Mouse (Mus musculus): ENCODE measurements at regions not wholly inside any gene's neighbourhood (a gene's known extent, or its start where the extent isn't known, plus 50 kb on each side); places are given as distances from the start of the nearest gene placed in this dataset.

DNA sequence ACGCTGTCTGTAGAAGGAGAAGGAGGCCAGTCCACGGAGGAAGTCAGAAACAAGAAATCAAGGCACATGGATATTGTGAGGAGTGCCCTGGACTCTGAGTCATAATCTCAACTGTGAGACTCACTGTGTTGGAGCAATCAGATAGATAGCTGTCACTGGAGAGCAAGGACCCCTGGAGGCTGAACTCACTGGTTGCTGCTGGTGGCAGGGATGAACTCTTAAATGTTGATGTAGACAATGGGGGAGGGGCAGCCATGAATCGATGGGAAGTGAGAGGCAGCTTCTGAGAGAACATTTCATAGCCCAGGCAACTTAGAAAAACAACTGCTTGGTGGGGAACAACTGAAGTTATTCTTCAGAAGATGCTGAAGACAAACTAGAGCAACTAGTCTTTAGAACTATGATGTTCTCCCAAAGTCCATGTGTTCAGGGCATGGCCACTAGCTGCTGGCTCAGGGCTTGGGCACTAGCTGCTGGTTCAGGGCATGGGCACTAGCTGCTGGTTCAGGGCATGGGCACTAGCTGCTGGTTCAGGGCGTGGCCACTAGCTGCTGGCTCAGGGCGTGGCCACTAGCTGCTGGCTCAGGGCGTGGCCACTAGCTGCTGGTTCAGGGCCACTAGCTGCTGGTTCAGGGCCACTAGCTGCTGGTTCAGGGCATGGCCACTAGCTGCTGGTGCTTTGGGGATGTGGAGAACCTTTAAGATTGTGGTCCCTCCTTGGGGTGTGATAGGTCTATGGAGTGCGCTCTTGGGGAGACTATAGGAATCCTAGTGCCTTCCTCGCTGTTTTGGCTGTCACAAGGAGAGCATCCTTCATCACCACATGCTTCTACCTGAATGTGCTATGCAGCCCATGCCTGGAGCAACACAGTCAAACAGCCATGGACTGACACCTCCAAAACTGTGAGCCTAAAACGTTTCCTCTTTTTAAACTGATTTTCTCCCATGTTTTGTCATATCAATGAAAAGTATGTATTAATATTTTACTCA is 905.7 kb upstream of the Car8 start:
- WGBS = 88% methylated on average over 9 of the region's 9 CpGs
- H3K4me1 ChIP-seq = peaks cover 12% of the 10 kb centered on the region
- H3K27me3 ChIP-seq (replicated peaks; ENCODE audit: low read depth, poor library complexity, severe bottlenecking) = no peaks in the 10 kb centered on the region
- H3K36me3 ChIP-seq (replicated peaks) = no peaks in the 10 kb centered on the region
- H3K4me3 ChIP-seq = no peak overlapping the region
- peaks cover 2% of the 10 kb centered on the region; the same call in 1 of the 2 replicates for H3K9me3 ChIP-seq
- DNase-seq (ENCODE audit: low spot score) = no peak
- H3K27ac ChIP-seq (replicated peaks) = no peak overlapping the region

DNA sequence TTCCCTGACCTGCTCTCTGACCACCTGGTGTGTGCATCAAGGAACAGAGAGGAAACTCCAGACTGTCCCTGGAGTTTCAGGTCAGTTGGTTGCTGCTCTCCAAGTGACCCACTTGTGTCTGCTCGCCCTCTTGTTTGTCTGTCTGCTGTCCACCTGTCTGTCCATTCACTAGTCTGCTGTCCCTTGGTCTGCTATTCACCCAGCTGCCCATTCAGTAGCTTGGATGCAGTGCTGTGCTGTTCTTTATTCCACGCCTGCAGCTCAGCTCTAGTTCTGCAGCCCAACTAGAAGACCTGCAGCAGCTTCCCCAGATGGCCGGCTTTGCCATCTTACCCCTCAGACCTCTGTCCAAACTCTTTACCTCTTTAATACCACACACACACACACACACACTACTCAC is 904.2 kb upstream of the Car8 start:
- WGBS = 83% methylated on average over 3 of the region's 3 CpGs
- no peak for DNase-seq (ENCODE audit: low spot score)
- Histone ChIP-seq H3K4me3 (no peak overlapping the region), H3K4me1 (peaks cover 9% of the 10 kb centered on the region), H3K27ac (replicated peaks) (no peak overlapping the region), H3K9me3 (0 out of 2 replicates have a peak, but pooled peaks cover 2% of the 10 kb centered on the region), H3K36me3 (replicated peaks) (no peaks in the 10 kb centered on the region), H3K27me3 (replicated peaks; ENCODE audit: low read depth, poor library complexity, severe bottlenecking) (no peaks in the 10 kb centered on the region)

DNA sequence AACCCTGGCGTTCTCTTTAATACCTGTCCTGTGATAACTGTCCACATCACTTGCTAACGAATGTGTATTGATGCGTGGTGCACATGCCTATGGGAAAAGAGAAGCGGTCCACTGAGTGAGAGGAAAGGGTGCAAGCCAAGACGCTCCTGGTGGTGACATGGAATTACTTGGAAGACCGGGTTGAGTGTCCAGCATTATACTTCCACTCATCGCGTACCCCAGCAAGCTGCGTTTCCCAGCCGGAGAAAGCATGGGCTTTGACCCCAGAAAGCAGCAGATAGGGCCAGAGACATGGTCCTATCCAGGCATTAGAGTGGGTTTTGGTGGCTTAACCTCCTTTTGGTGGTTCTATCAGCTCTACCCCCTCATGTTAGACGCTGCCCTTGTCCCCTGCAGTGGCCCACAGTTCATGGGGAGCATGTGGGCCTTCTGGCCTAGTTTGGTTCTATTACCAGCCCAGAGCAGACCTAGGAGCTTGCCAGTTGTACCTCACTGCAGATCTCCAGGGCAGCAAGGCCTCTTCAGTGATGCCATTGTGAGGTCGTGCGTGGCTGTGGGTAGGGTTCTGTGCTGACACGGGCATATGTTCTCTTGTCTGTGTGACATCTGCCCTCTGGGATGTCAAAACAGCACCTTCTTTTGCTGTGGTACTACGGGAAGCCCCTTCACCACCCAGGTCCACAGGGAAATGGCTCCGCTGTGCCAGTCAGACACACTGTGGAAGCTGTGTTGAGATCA is 903.3 kb upstream of the Car8 start:
- H3K4me1 ChIP-seq = no peaks in the 10 kb centered on the region
- H3K9me3 ChIP-seq = 0 out of 2 replicates have a peak, but pooled peaks cover 2% of the 10 kb centered on the region
- H3K4me3 ChIP-seq = no peak overlapping the region
- H3K36me3 ChIP-seq (replicated peaks) = no peaks in the 10 kb centered on the region
- 91% methylated on average over 16 of the region's 16 CpGs for WGBS
- H3K27me3 ChIP-seq (replicated peaks; ENCODE audit: low read depth, poor library complexity, severe bottlenecking) = no peaks in the 10 kb centered on the region
- no peak for DNase-seq (ENCODE audit: low spot score)
- no peak overlapping the region for H3K27ac ChIP-seq (replicated peaks)

DNA sequence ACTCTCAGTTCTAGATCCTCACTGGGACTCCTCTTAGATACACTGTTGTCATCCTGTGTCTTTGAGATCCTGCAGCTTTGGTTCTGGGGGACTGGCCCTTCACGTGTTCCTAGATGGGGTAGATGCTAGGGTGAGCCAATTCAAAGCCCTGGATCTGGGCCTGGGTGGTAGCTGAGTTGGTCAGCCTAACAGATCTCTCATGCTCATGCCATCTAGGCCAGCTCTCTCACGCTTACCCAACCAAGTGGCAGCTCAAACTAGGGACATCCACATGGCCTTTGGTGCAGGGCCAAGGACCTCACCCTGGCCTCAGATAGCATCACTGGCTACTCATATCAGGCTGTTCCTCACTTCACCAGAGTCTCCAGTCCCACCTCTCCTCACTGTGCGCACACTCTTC is 901.9 kb upstream of the Car8 start:
- no peak overlapping the region for H3K4me3 ChIP-seq
- no peaks in the 10 kb centered on the region; the same call in 1 of the 2 replicates for H3K27me3 ChIP-seq (replicated peaks; ENCODE audit: low read depth, poor library complexity, severe bottlenecking)
- H3K4me1 ChIP-seq = peaks cover 9% of the 10 kb centered on the region
- no peak for DNase-seq (ENCODE audit: low spot score)
- H3K9me3 ChIP-seq = 0 out of 2 replicates have a peak, but pooled peaks cover 2% of the 10 kb centered on the region
- WGBS = 84% methylated on average over 3 of the region's 3 CpGs
- no peaks in the 10 kb centered on the region for H3K36me3 ChIP-seq (replicated peaks)
- no peak overlapping the region for H3K27ac ChIP-seq (replicated peaks)

DNA sequence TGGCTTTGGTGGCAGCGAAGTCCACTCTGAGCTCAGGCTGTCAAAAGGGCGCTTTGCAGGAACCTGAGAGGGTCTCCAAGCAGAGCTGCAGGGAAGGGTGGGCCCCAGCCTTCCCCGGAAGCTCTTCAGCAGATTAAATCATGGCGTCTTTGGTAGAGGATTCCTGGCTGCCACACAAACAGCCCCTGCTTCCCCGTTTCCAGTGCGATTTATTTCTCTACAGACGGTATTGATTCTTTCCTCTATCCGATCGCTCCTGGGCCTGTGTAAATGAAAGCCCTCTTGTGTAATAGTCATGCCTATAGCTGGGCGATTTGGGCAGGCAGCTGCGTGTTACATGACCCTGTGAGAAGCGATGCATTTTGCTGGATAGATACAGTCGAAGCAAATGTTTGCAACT is 897.8 kb upstream of the Car8 start:
- DNase-seq (ENCODE audit: low spot score) = no peak
- H3K4me1 ChIP-seq = peaks cover 16% of the 10 kb centered on the region
- 64% methylated on average over 13 of the region's 13 CpGs for WGBS
- H3K4me3 ChIP-seq = peak overlapping the region; percentile 45; the same call in 1 of the 2 replicates
- H3K9me3 ChIP-seq = no peaks in the 10 kb centered on the region
- no peaks in the 10 kb centered on the region for H3K36me3 ChIP-seq (replicated peaks)
- H3K27me3 ChIP-seq (replicated peaks; ENCODE audit: low read depth, poor library complexity, severe bottlenecking) = no peaks in the 10 kb centered on the region; the same call in 1 of the 2 replicates
- H3K27ac ChIP-seq (replicated peaks) = 0 out of 2 replicates have a peak overlapping the region, but pooled peaks have one; percentile 35

DNA sequence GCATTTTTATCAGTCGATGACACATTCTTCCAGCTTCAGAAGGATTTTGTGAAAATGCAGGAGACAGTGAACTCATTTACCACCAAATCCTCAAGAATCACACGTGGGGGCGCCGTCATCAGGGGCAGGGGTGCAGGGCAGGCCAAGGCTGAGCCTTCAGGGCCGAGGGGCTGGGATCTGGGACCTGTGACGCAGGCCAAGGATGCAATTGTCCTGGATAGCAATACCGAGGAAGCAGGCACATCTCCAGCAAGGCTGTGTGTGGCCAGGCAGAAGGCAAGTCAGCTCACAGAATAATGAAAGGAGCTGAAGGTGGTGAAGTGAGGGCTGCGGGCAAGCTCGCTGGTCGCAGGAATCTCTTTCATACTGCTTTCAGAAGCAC is 897.3 kb upstream of the Car8 start:
- H3K4me3 ChIP-seq = peak overlapping the region; percentile 45
- 11% methylated on average over 10 of the region's 10 CpGs for WGBS

DNA sequence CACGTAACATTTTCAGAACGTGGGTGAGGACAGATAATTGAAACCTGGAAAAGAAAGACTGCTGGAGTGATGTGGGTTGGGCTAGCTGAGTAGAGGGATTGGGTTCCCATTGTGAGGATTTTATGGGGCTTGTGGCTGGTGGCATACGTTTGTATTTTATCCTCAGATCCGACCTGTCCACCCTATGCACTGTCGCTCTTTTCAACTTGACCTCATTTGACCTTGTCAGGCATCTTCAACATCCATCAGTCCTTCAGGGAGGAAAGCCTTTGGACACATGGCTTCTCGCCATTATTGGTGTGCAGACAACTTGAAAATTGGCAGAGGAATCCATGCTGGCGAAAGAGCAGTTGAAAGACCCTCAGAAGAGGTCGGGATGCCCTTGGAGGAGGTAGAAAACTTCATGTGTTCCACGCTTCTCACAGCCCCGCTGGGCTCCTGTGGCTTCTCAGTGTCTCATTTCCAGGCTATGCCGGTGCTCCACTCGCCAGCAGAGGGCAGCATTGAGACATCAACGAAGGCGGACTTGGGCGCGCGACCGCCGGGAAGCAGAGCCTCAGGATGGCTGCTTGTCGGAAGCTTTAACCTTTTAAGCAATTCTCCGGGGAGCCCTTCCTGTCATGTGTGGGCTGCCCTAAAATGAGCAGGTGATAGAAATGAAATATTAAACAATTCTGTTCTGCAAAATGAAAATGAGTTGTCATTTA is 896.8 kb upstream of the Car8 start:
- 12% methylated on average over 21 of the region's 21 CpGs for WGBS
- peaks cover 16% of the 10 kb centered on the region for H3K4me1 ChIP-seq
- H3K4me3 ChIP-seq = peak overlapping the region; percentile 45
- no peaks in the 10 kb centered on the region for H3K36me3 ChIP-seq (replicated peaks)
- DNase-seq (ENCODE audit: low spot score) = peak; percentile 92
- no peak overlapping the region for H3K27ac ChIP-seq (replicated peaks)
- no peaks in the 10 kb centered on the region; the same call in 1 of the 2 replicates for H3K27me3 ChIP-seq (replicated peaks; ENCODE audit: low read depth, poor library complexity, severe bottlenecking)
- H3K9me3 ChIP-seq = no peaks in the 10 kb centered on the region

More for the DNA sequence above, 897.3 kb upstream of the Car8 start:
- peak; percentile 50 for DNase-seq (ENCODE audit: low spot score)
- peak overlapping the region; percentile 65 for H3K27ac ChIP-seq (replicated peaks)
- H3K36me3 ChIP-seq (replicated peaks) = no peaks in the 10 kb centered on the region
- peaks cover 16% of the 10 kb centered on the region for H3K4me1 ChIP-seq
- H3K9me3 ChIP-seq = no peaks in the 10 kb centered on the region
- no peaks in the 10 kb centered on the region; the same call in 1 of the 2 replicates for H3K27me3 ChIP-seq (replicated peaks; ENCODE audit: low read depth, poor library complexity, severe bottlenecking)

DNA sequence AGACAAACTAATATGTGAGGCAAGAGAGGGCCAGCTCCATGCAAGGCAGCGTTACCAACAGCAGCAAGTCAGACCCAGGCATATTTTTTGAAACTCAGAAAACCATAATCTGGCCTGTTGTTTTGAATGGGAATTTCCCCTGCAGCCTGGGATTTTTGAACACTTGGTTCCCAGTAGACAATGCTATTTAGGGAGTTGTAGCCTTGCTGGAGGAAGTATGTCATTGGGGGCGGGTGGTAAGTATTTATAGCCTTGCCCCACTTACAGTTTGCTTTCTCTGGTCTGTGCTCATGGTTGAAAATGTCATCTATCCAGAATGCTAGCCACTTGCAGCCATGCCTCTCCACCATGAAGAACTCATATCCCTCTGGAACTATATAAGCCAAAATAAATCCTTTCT is 894.9 kb upstream of the Car8 start:
- Histone ChIP-seq H3K27ac (replicated peaks) (no peak overlapping the region), H3K27me3 (replicated peaks; ENCODE audit: low read depth, poor library complexity, severe bottlenecking) (no peaks in the 10 kb centered on the region; the same call in 1 of the 2 replicates), H3K4me1 (peaks cover 16% of the 10 kb centered on the region), H3K36me3 (replicated peaks) (no peaks in the 10 kb centered on the region), H3K4me3 (no peak overlapping the region), H3K9me3 (no peaks in the 10 kb centered on the region)
- no peak for DNase-seq (ENCODE audit: low spot score)
- 85% methylated on average over 2 of the region's 2 CpGs for WGBS

DNA sequence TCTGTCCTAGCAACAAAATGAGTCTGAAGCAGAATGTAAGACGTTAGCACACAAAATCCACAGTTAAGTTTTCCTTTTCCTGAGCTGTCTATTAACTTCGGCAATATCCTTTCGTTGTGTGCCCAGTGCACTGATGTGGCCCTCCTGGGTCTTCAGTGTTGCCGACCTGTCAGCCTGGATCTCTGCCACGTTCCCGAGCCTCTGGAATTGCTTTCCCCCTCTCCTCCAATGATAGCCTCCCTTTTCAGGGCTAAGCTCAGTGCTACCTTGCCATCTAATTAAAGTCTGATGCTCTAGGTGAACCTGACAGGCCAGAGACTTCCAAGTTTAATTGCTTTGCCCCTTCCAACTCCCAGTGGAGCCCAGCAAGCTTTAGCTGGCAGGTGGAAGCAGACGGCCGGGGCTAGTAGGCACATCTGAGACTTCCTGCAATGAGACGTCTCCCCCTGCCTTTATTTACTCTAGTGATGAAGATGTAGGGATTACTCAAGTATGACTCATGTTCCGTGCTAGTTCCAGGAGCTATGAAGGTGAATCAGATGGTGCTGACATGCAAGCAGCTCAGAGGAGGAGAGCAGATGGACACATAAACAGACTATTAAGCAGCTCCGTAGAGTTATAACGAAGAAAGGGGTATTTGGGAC is 894.3 kb upstream of the Car8 start:
- no peak overlapping the region for H3K27ac ChIP-seq (replicated peaks)
- H3K4me3 ChIP-seq = no peak overlapping the region
- no peaks in the 10 kb centered on the region for H3K36me3 ChIP-seq (replicated peaks)
- peaks cover 16% of the 10 kb centered on the region for H3K4me1 ChIP-seq
- no peak for DNase-seq (ENCODE audit: low spot score)
- WGBS = 69% methylated on average over 12 of the region's 12 CpGs
- no peaks in the 10 kb centered on the region; the same call in 1 of the 2 replicates for H3K27me3 ChIP-seq (replicated peaks; ENCODE audit: low read depth, poor library complexity, severe bottlenecking)
- H3K9me3 ChIP-seq = no peaks in the 10 kb centered on the region

DNA sequence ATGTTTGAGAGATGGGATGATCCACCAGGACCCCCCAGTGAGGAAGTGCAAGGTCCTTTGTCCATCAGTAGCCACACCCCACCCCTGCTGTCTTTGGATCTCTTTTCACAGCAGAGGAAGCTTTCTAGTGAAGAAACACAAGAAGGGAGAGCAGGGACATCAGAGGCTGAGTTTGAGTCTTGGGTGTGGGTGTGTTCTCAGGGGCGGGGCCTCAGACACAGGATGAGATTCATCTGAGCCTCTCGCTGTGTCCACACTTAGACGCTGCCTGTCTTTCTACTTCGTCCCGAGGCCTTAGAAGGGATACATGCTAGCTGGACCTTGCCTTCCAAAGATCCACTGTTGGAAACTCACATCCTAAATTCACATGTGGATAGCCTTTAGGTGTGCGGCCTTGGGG is 893.5 kb upstream of the Car8 start:
- Histone ChIP-seq H3K36me3 (replicated peaks) (no peaks in the 10 kb centered on the region), H3K4me1 (peaks cover 16% of the 10 kb centered on the region), H3K27me3 (replicated peaks; ENCODE audit: low read depth, poor library complexity, severe bottlenecking) (no peaks in the 10 kb centered on the region; the same call in 1 of the 2 replicates), H3K4me3 (no peak overlapping the region), H3K27ac (replicated peaks) (no peak overlapping the region), H3K9me3 (no peaks in the 10 kb centered on the region)
- DNase-seq (ENCODE audit: low spot score) = no peak
- WGBS = 89% methylated on average over 6 of the region's 6 CpGs

DNA sequence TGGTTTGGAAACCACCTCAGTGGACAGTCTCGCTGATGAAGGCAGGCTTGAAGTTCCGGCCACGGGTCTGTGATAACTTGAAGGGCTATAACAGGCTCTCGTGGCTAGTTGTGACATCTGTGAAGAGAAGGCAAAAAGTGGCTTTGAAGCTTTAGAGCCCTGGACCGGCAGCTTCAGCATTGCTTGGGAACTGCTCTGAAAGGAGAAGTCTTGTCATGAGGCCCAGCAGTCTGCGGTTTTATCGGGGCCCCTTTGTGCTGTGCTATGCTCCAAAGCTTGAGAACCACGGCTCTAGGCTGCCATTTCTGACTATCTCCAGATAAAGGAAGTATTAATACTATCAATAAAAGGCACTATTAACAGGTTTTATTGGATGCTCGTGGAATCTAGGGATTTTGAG is 892.8 kb upstream of the Car8 start:
- Histone ChIP-seq H3K27ac (replicated peaks) (no peak overlapping the region), H3K27me3 (replicated peaks; ENCODE audit: low read depth, poor library complexity, severe bottlenecking) (no peaks in the 10 kb centered on the region; the same call in 1 of the 2 replicates), H3K36me3 (replicated peaks) (no peaks in the 10 kb centered on the region), H3K4me3 (no peak overlapping the region), H3K9me3 (no peaks in the 10 kb centered on the region), H3K4me1 (peaks cover 13% of the 10 kb centered on the region)
- DNase-seq (ENCODE audit: low spot score) = no peak
- WGBS = 88% methylated on average over 9 of the region's 9 CpGs
